Mouse (Mus musculus): Measurements from ENCODE around the gene Tmem44.

Gene Tmem44

GRCm38 (mm10) chr16:30554109-30554508 lies 3.5 kb upstream of the Tmem44 start:
- in situ Hi-C loops (cut with MboI) = no loop called here

- in situ Hi-C loops (cut with MboI) = no loop called here
These were observed 2.1 kb upstream of the Tmem44 start for GRCm38 (mm10) chr16:30552621-30553338.

- in situ Hi-C loops (cut with MboI) = no loop called here
These were observed 485 bp downstream of the Tmem44 start for GRCm38 (mm10) chr16:30549966-30550747.

- in situ Hi-C loops (cut with MboI) = no loop called here
These were observed 1.1 kb downstream of the Tmem44 start for GRCm38 (mm10) chr16:30549516-30549915.

GRCm38 (mm10) chr16:30548291-30548690 lies 2.4 kb downstream of the Tmem44 start:
- in situ Hi-C loops (cut with MboI) = no loop called here

GRCm38 (mm10) chr16:30544693-30545092 lies 5.9 kb downstream of the Tmem44 start:
- in situ Hi-C loops (cut with MboI) = no loop called here

- in situ Hi-C loops (cut with MboI) = no loop called here
These were observed 7.3 kb downstream of the Tmem44 start for GRCm38 (mm10) chr16:30543386-30543785.

GRCm38 (mm10) chr16:30542826-30543225 lies 7.8 kb downstream of the Tmem44 start:
- in situ Hi-C loops (cut with MboI) = no loop called here

GRCm38 (mm10) chr16:30540107-30541001 lies 10.3 kb downstream of the Tmem44 start:
- in situ Hi-C loops (cut with MboI) = no loop called here

GRCm38 (mm10) chr16:30539433-30539832 lies 11.2 kb downstream of the Tmem44 start:
- in situ Hi-C loops (cut with MboI) = no loop called here

GRCm38 (mm10) chr16:30535075-30535474 lies 15.6 kb downstream of the Tmem44 start:
- in situ Hi-C loops (cut with MboI) = no loop called here

GRCm38 (mm10) chr16:30533592-30533991 lies 17.1 kb downstream of the Tmem44 start:
- in situ Hi-C loops (cut with MboI) = no loop called here

- in situ Hi-C loops (cut with MboI) = no loop called here
These were observed 17.7 kb downstream of the Tmem44 start for GRCm38 (mm10) chr16:30532929-30533328.

GRCm38 (mm10) chr16:30531761-30532406 lies 18.8 kb downstream of the Tmem44 start:
- in situ Hi-C loops (cut with MboI) = no loop called here

- in situ Hi-C loops (cut with MboI) = no loop called here
These were observed 19.8 kb downstream of the Tmem44 start for GRCm38 (mm10) chr16:30530815-30531214.

GRCm38 (mm10) chr16:30528386-30528785 lies 22.3 kb downstream of the Tmem44 start:
- in situ Hi-C loops (cut with MboI) = no loop called here

GRCm38 (mm10) chr16:30527889-30528288 lies 22.8 kb downstream of the Tmem44 start:
- in situ Hi-C loops (cut with MboI) = no loop called here

- in situ Hi-C loops (cut with MboI) = no loop called here
These were observed 24.9 kb downstream of the Tmem44 start for GRCm38 (mm10) chr16:30525756-30526155.

GRCm38 (mm10) chr16:30524481-30524880 lies 26.2 kb downstream of the Tmem44 start:
- in situ Hi-C loops (cut with MboI) = no loop called here

- in situ Hi-C loops (cut with MboI) = no loop called here
These were observed 28.2 kb downstream of the Tmem44 start for GRCm38 (mm10) chr16:30522253-30522940.

GRCm38 (mm10) chr16:30521147-30521546 lies 29.5 kb downstream of the Tmem44 start:
- in situ Hi-C loops (cut with MboI) = no loop called here

Data from mature B cell (primary cell).